Mouse (Mus musculus): ENCODE results near the gene Pdzd7.

The Pdzd7 gene

GRCm38 (mm10) chr19:44985159-44985988 is 60.1 kb downstream of the Pdzd7 start:
- DNase-seq (ENCODE audit: extremely low read depth, low read depth) = no peak

GRCm38 (mm10) chr19:44984420-44984819 is 61.1 kb downstream of the Pdzd7 start:
- DNase-seq (ENCODE audit: extremely low read depth, low read depth) = no peak

GRCm38 (mm10) chr19:44983366-44983765 is 62.2 kb downstream of the Pdzd7 start:
- no peak for DNase-seq (ENCODE audit: extremely low read depth, low read depth)

GRCm38 (mm10) chr19:44982477-44983115 is 62.9 kb downstream of the Pdzd7 start:
- no peak for DNase-seq (ENCODE audit: extremely low read depth, low read depth)

- DNase-seq (ENCODE audit: extremely low read depth, low read depth) = no peak
These were observed 64.7 kb downstream of the Pdzd7 start for GRCm38 (mm10) chr19:44980787-44981186.

GRCm38 (mm10) chr19:44977148-44977547 is 68.4 kb downstream of the Pdzd7 start:
- no peak for DNase-seq (ENCODE audit: extremely low read depth, low read depth)
